Mouse (Mus musculus) spleen, adult 2 months (tissue): ENCODE results near the gene Hoxc9. TPM values are rescaled to one million over a fixed set of nuclear protein-coding genes. Genes with fewer than 3 reads are reported as not detected.

Experiments
- DNase-seq, 2 experiments: peaks; one replicate each; pipeline versions ENCODE4 v3.0.0 to v3.0.0-alpha.2; 2012 to 2021; ENCODE audit warnings: low spot score in 2 of 2, low read depth in 1 of 2
- H3K27ac ChIP-seq: fragments of 200-500 bp; 2 replicates; pipeline ENCODE4 v1.5.1; 2012; ENCODE audit warnings: low read length, inconsistent platforms; ENCODE audit not compliant: insufficient read depth
- H3K27me3 ChIP-seq: fragments of 200-500 bp; 2 replicates; pipeline ENCODE4 v1.6.1; 2012; ENCODE audit warnings: mild to moderate bottlenecking, moderate library complexity, low read length, inconsistent platforms; ENCODE audit not compliant: control insufficient read depth, insufficient read depth
- H3K36me3 ChIP-seq: fragments of 200-500 bp; 2 replicates; pipeline ENCODE4 v1.6.1; 2012; ENCODE audit warnings: mild to moderate bottlenecking, low read length, inconsistent platforms; ENCODE audit not compliant: control insufficient read depth, insufficient read depth
- H3K4me1 ChIP-seq: fragments of 200-500 bp; 2 replicates; pipeline ENCODE4 v1.6.1; 2011; ENCODE audit warnings: inconsistent platforms; ENCODE audit not compliant: control insufficient read depth, insufficient read depth, insufficient read length
- H3K4me3 ChIP-seq: fragments of 200-500 bp; 2 replicates; pipeline ENCODE4 v1.5.1; 2011; ENCODE audit warnings: mild to moderate bottlenecking, inconsistent platforms; ENCODE audit not compliant: insufficient read depth, insufficient read length; ENCODE audit errors: extremely low read depth
- CTCF ChIP-seq: fragments of 200-500 bp; IDR thresholded peaks from 2 replicates; pipeline ENCODE4 v1.5.1; 2011; ENCODE audit warnings: mild to moderate bottlenecking, inconsistent platforms; ENCODE audit not compliant: insufficient read depth, insufficient read length, insufficient replicate concordance; ENCODE audit errors: extremely low read depth
- POLR2A ChIP-seq: fragments of 200-500 bp; IDR thresholded peaks from 2 replicates; pipeline ENCODE4 v1.6.1; 2011; ENCODE audit warnings: low read depth, low read length, inconsistent platforms
- WGBS: fragments of 180-500 bp; shearing (Covaris S2); methylation state at CpG from one replicate; pipeline ENCODE4 v1.1.7; 2018; 5-methylcytosine and 5-hydroxymethylcytosine counted together
- polyA plus RNA-seq: library from polyadenylated mRNA; depleted of rRNA; stranded (reverse); fragments of >200 nt; gene quantifications from 2 replicates; pipeline ENCODE4 v1.2.3, GENCODE M21; 2012

The Hoxc9 gene
- polyA plus RNA-seq, 1 experiment: not detected

DNA sequence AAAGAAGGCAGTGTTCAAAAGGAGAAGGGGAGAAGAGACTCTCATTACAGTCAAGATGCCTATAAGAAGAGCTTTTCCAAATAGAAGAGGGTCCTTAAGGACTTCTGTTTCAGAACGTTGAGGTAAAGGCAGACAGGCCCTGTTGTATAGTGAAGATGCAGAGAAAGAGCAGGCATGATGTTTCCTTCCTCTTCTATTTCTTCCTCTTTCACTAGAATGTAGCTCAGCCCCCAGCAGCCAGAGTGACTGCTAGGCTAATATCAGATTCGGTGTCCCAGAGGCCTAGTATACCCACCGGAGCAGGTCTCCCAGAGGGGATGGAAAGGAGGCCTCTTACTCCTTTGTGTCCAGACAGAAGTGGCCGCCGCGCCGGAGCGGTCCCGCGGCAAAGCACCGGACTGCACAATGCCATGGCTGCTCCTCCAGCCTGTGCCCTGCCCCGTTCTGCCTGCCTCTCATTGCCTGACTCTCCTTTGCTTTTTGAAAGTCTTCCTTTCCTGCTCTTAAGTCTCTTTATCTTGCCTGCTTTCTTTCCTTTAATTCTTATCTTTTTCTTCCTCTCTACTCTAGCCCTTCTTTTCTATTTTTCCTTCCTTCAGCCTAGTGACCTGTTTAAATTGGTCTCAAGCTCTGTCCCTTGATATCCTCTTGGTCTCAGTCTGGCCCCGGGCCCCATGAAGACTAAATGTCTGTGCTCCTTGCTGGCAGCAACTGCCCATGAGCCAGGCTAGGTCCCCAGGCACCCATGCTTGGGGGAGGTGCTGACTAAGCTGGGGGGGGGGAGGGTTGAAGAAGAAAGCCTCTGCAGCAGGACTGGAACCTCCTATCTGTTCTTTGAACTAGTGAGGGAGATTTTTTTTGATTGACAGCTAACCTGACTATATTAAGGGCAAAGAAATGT, 2.6 kb downstream of the Hoxc9 start:
- TF ChIP-seq POLR2A (no peak), CTCF (no peak)
- no peaks in the 10 kb centered on the region for H3K36me3 ChIP-seq
- no peak overlapping the region for H3K4me3 ChIP-seq
- peaks cover 53% of the 10 kb centered on the region for H3K27me3 ChIP-seq
- H3K4me1 ChIP-seq: peaks cover 15% of the 10 kb centered on the region
- no peak for DNase-seq
- no peak overlapping the region for H3K27ac ChIP-seq
- WGBS: 4% methylated on average over 13 of the region's 13 CpGs

DNA sequence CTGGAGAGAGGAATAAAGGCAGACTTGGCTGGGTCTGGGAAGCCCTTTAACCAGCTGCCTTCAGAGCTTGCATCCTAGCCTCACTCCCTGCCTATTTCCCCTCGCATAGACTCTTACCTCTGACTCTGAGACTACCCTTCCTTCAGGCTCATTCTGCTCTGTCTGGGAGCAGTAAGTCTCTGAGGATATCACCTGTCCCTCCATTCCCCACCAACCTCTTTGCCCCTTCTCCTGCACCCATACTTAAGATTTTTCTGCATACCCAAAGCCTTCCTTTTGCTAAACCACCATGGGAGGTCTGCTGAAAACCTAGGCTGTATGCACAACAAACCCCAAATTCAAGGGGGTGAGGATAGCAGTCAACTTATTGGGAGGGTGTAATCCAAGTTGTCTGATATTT, 3.7 kb downstream of the Hoxc9 start:
- Histone ChIP-seq H3K27ac (no peak overlapping the region), H3K4me1 (peaks cover 15% of the 10 kb centered on the region), H3K4me3 (no peak overlapping the region), H3K36me3 (no peaks in the 10 kb centered on the region), H3K27me3 (peaks cover 52% of the 10 kb centered on the region)
- TF ChIP-seq POLR2A: no peak
- no peak for TF ChIP-seq CTCF
- DNase-seq: no peak
- WGBS: 19% methylated on average over 1 of the region's 1 CpGs

DNA sequence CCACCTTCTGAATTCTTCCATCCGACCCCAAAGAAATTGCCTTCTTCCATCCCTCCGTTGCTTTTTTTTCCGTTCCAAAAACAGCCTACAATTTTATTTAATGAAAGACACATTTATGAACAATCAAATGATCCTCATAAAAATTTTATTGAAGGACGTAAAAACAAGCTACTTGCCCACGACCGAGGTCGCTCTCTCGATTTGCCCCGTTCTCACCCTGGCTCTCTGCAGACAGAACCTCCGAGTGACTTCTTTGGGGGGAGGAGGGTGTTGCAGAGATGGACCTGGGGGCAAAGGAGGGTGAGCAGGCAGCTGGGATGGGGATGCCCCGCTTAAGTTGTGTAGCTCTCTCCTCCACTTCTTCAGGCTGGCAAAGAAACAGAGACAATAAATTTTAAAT, 4.1 kb downstream of the Hoxc9 start:
- peaks cover 52% of the 10 kb centered on the region for H3K27me3 ChIP-seq
- H3K4me3 ChIP-seq: no peak overlapping the region
- H3K36me3 ChIP-seq: no peaks in the 10 kb centered on the region
- H3K27ac ChIP-seq: no peak overlapping the region
- peaks cover 15% of the 10 kb centered on the region for H3K4me1 ChIP-seq
- no peak for DNase-seq
- TF ChIP-seq CTCF (no peak), POLR2A (no peak)
- 19% methylated on average over 11 of the region's 11 CpGs for WGBS

DNA sequence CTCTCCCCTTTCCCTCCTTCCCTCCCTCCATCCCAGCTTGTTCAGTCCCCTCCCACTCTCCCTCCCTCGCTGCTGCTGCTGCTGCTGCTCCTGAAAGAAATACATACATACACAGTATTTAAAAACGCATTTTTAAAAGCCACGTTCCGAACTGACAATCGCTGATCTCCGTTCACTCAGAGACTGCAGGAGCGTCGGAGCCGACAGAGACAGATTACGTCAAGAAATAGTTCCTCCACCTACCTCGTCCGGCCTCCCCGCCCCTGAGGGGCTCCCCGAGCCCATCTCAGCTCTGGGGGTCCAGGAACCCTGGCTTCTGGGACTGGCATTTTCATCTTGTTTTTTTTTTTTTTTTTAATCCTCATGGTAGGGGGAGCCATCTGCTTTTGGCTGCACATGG, 4.7 kb downstream of the Hoxc9 start:
- TF ChIP-seq CTCF: no peak
- TF ChIP-seq POLR2A: no peak
- H3K36me3 ChIP-seq: no peaks in the 10 kb centered on the region
- H3K27me3 ChIP-seq: peaks cover 48% of the 10 kb centered on the region
- H3K4me3 ChIP-seq: no peak overlapping the region
- DNase-seq: no peak
- H3K27ac ChIP-seq: no peak overlapping the region
- H3K4me1 ChIP-seq: peaks cover 15% of the 10 kb centered on the region
- WGBS: 8% methylated on average over 14 of the region's 14 CpGs

DNA sequence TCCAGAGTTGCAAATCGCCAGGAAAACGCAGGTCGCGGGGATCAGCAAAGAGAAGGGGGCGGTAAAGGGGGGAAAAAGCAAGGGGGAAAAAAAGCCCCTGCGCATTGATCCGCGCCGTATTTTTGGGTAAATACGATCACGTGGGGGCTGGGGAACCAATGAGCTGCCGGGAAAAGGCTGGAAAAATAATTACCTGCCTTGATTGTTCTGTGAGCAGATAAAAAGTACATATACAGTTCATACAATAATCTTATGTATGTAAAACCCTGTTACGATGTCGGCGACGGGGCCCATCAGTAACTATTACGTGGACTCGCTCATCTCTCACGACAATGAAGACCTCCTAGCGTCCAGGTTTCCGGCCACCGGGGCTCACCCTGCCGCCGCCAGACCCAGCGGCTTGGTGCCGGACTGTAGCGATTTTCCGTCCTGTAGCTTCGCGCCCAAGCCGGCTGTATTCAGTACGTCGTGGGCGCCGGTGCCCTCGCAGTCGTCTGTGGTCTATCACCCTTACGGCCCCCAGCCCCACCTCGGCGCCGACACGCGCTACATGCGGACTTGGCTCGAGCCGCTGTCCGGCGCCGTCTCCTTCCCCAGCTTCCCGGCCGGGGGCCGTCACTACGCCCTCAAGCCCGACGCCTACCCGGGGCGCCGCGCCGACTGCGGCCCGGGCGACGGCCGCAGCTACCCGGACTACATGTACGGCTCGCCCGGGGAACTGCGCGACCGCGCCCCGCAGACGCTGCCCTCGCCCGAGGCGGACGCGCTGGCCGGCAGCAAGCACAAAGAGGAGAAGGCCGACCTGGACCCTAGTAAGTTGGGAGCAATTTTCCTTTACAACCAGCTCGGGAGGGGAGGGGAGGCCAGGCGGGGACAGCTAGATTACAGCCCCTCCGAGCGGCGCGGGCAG, 5.4 kb downstream of the Hoxc9 start:
- no peak overlapping the region for H3K27ac ChIP-seq
- 3% methylated on average over 88 of the region's 88 CpGs for WGBS
- H3K36me3 ChIP-seq: no peaks in the 10 kb centered on the region
- H3K4me1 ChIP-seq: peaks cover 11% of the 10 kb centered on the region
- peaks cover 46% of the 10 kb centered on the region for H3K27me3 ChIP-seq
- TF ChIP-seq CTCF: no peak
- no peak for TF ChIP-seq POLR2A
- DNase-seq: no peak
- no peak overlapping the region; the same call in 1 of the 2 replicates for H3K4me3 ChIP-seq

DNA sequence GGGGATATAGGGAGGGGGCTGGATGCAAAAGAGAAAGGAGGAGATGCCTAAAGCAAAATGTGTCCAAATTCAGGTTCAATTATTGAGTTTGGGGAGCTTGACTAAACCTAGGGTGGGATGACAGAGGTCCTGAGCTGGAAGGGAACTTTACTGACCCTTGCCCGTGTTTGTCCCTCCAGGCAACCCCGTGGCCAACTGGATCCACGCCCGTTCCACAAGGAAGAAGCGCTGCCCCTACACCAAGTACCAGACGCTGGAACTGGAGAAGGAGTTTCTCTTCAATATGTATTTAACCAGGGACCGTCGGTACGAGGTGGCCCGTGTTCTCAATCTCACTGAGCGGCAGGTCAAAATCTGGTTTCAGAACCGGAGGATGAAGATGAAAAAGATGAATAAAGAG, 7.5 kb downstream of the Hoxc9 start:
- WGBS: 17% methylated on average over 12 of the region's 12 CpGs
- DNase-seq: no peak

DNA sequence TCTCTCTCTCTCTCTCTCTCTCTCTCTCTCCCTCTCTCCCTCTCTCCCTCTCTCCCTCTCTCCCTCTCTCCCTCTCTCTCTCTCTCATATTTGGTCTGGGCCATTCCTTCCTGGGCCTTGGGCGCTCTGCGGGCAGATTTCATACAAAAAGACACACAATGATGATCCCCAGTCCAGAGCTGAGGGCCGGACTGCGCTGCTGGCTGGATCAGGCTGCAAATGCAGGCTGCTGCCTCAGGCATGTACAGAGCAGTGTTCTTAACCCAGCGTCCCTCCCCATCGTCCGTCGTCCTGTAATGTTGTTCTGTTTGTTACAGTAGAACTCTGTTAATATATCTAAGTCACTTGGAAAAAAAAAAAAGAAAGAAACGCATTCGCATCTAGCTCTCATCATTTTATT, 8.3 kb downstream of the Hoxc9 start:
- Histone ChIP-seq H3K4me1 (peaks cover 6% of the 10 kb centered on the region), H3K27ac (no peak overlapping the region), H3K36me3 (no peaks in the 10 kb centered on the region), H3K27me3 (peaks cover 37% of the 10 kb centered on the region), H3K4me3 (no peak overlapping the region)
- DNase-seq: no peak
- WGBS: 33% methylated on average over 10 of the region's 10 CpGs
- no peak for TF ChIP-seq CTCF
- TF ChIP-seq POLR2A: no peak

More for the DNA sequence above, 7.5 kb downstream of the Hoxc9 start:
- Histone ChIP-seq H3K27ac (no peak overlapping the region), H3K4me3 (no peak overlapping the region), H3K27me3 (peaks cover 42% of the 10 kb centered on the region), H3K4me1 (peaks cover 6% of the 10 kb centered on the region), H3K36me3 (no peaks in the 10 kb centered on the region)
- no peak for TF ChIP-seq POLR2A
- no peak for TF ChIP-seq CTCF
